Mouse (Mus musculus) limb, embryonic 14.5 days (tissue): Measurements from ENCODE around the gene Atxn7l1. TPM values are rescaled to one million over a fixed set of nuclear protein-coding genes. Genes with fewer than 3 reads are reported as not detected.

ENCODE experiments used
- ATAC-seq: fragments of 200-750 bp; cut with Nextera tagmentation; 2 replicates; pipeline ENCODE4 v1.8.0; 2017; ENCODE audit warnings: low read depth, moderate number of reproducible peaks, moderate TSS enrichment; ENCODE audit not compliant: low FRiP score
- DNase-seq: peaks from one replicate; pipeline ENCODE4 v3.0.0-alpha.2; 2015; ENCODE audit warnings: low spot score
- H3K27ac ChIP-seq: fragments of 300-500 bp; sonication (generic); replicated peaks from 2 replicates; pipeline ENCODE4 v1.5.1; 2014; ENCODE audit warnings: low read depth, mild to moderate bottlenecking, low read length, moderate library complexity, mixed read lengths
- H3K27me3 ChIP-seq: fragments of 300-500 bp; sonication (generic); 2 replicates; pipeline ENCODE4 v1.6.1; 2014; ENCODE audit warnings: low read length, mixed read lengths; ENCODE audit not compliant: control insufficient read depth, insufficient read depth
- H3K36me3 ChIP-seq: fragments of 300-500 bp; sonication (generic); 2 replicates; pipeline ENCODE4 v1.6.1; 2014; ENCODE audit warnings: mild to moderate bottlenecking, low read length, moderate library complexity, mixed read lengths; ENCODE audit not compliant: control insufficient read depth, insufficient read depth
- H3K4me1 ChIP-seq: fragments of 300-500 bp; sonication (generic); 2 replicates; pipeline ENCODE4 v1.6.1; 2014; ENCODE audit warnings: antibody characterized with exemption, low read length, mixed read lengths; ENCODE audit not compliant: control insufficient read depth, insufficient read depth
- H3K4me2 ChIP-seq: fragments of 300-500 bp; sonication (generic); replicated peaks from 2 replicates; pipeline ENCODE4 v1.6.1; 2014; ENCODE audit warnings: low read depth, mild to moderate bottlenecking, low read length, moderate library complexity; ENCODE audit not compliant: severe bottlenecking
- H3K4me3 ChIP-seq: fragments of 300-500 bp; sonication (generic); replicated peaks from 2 replicates; pipeline ENCODE4 v1.5.1; 2014; ENCODE audit warnings: low read length
- H3K9ac ChIP-seq: fragments of 300-500 bp; sonication (generic); 2 replicates; pipeline ENCODE4 v1.6.1; 2014; ENCODE audit warnings: mild to moderate bottlenecking, low read depth, low read length, moderate library complexity; ENCODE audit not compliant: severe bottlenecking
- H3K9me3 ChIP-seq: fragments of 300-500 bp; sonication (generic); 2 replicates; pipeline ENCODE4 v1.6.1; 2016; ENCODE audit warnings: low read length; ENCODE audit not compliant: control insufficient read depth
- POLR2A ChIP-seq: fragments of 200-500 bp; IDR thresholded peaks from 2 replicates; pipeline ENCODE4 v1.8.0; 2012; ENCODE audit warnings: inconsistent platforms, mild to moderate bottlenecking, moderate library complexity, borderline replicate concordance; ENCODE audit not compliant: insufficient read depth, insufficient read length; ENCODE audit errors: extremely low read depth
- WGBS: fragments of 180-500 bp; shearing (Covaris S2); extraction: QIAGEN DNeasy Blood & Tissue Kit; methylation state at CpG from one replicate; pipeline ENCODE4 v1.1.7; 2014; 5-methylcytosine and 5-hydroxymethylcytosine counted together
- polyA plus RNA-seq, 2 experiments: library from polyadenylated mRNA; depleted of rRNA in 1 of 2; stranded (reverse) in 1 of 2; unstranded in 1 of 2; fragments of >200 nt; fragmentation: Nextera tagmentation in 1 of 2; extraction: Ambion mirVana in 1 of 2; gene quantifications; 2 replicates each; pipeline versions ENCODE4 v1.2.1 to v1.2.3; 2012 to 2014

The Atxn7l1 gene
- polyA plus RNA-seq, 2 experiments, result 15.3 to 23.1 TPM

GRCm38 (mm10) chr12:33109531-33109930, 38.0 kb upstream of the Atxn7l1 start:
- H3K27me3 ChIP-seq, result no peaks in the 10 kb centered on the region
- DNase-seq (peak; percentile 14), ATAC-seq (0 out of 2 replicates have a peak, but pooled peaks have one; percentile 23)
- H3K27ac ChIP-seq, result no peak overlapping the region
- no peaks in the 10 kb centered on the region for H3K9me3 ChIP-seq
- TF ChIP-seq POLR2A, result no peak
- no peaks in the 10 kb centered on the region for H3K36me3 ChIP-seq
- no peak overlapping the region for H3K4me2 ChIP-seq
- no peak overlapping the region for H3K9ac ChIP-seq
- H3K4me3 ChIP-seq, result no peak overlapping the region
- peaks cover 16% of the 10 kb centered on the region for H3K4me1 ChIP-seq

- Histone ChIP-seq H3K4me1 (peaks cover 16% of the 10 kb centered on the region), H3K9ac (no peak overlapping the region), H3K9me3 (no peaks in the 10 kb centered on the region), H3K36me3 (no peaks in the 10 kb centered on the region), H3K4me2 (no peak overlapping the region), H3K27me3 (no peaks in the 10 kb centered on the region), H3K4me3 (no peak overlapping the region), H3K27ac (peak overlapping the region; percentile 26; the same call in 1 of the 2 replicates)
- no peak for TF ChIP-seq POLR2A
- DNase-seq (peak; percentile 85), ATAC-seq (peak; percentile 78)
- WGBS, result 19% methylated on average over 14 of the region's 14 CpGs
Observed at GRCm38 (mm10) chr12:33110894-33111471, 36.5 kb upstream of the Atxn7l1 start.

- H3K27ac ChIP-seq, result no peak overlapping the region
- no peak overlapping the region for H3K4me3 ChIP-seq
- ATAC-seq, result no peak
- H3K36me3 ChIP-seq, result no peaks in the 10 kb centered on the region
- H3K27me3 ChIP-seq, result no peaks in the 10 kb centered on the region
- no peaks in the 10 kb centered on the region for H3K9me3 ChIP-seq
- H3K9ac ChIP-seq, result no peak overlapping the region
- TF ChIP-seq POLR2A, result no peak
- no peak for DNase-seq
- no peaks in the 10 kb centered on the region for H3K4me1 ChIP-seq
- no peak overlapping the region for H3K4me2 ChIP-seq
- 35% methylated on average over 15 of the region's 15 CpGs for WGBS
Observed at GRCm38 (mm10) chr12:33118624-33119301, 28.7 kb upstream of the Atxn7l1 start.

DNA sequence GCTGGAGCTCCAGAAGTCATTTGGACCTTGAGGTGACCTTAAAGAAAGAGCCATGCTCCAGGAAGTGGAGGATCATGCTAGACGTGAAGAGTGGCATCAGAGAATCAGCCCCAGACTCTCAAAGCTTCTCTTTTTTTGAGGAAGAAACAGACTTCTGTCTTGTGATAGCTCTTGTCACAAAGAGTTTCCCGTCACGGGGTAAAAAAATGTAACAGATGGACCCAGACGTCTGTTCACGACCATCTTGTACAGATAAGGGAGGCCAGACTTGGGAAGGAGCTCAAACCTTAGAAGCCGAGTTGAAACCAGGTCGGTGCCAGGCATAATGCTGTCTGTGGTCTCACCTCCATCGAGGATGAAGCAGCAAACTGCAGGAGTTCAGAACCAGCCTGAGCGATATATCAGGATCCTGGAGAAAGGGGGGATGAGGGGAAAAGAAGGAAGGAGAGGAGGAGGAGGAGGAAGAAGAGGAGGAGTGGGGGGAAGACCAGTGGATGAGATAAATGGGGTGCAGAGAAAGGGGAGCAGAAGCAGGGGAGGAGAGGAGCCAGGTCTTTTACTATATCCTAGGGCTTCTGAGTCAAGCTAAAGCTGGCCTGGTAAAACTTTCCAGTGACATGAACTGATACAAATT, 21.8 kb upstream of the Atxn7l1 start:
- no peaks in the 10 kb centered on the region for H3K4me1 ChIP-seq
- no peak overlapping the region for H3K4me2 ChIP-seq
- no peak for TF ChIP-seq POLR2A
- 79% methylated on average over 9 of the region's 9 CpGs for WGBS
- H3K9ac ChIP-seq, result no peak overlapping the region
- ATAC-seq (no peak), DNase-seq (no peak)
- H3K27ac ChIP-seq, result no peak overlapping the region
- no peak overlapping the region for H3K4me3 ChIP-seq
- H3K27me3 ChIP-seq, result no peaks in the 10 kb centered on the region
- H3K9me3 ChIP-seq, result no peaks in the 10 kb centered on the region
- H3K36me3 ChIP-seq, result no peaks in the 10 kb centered on the region

DNA sequence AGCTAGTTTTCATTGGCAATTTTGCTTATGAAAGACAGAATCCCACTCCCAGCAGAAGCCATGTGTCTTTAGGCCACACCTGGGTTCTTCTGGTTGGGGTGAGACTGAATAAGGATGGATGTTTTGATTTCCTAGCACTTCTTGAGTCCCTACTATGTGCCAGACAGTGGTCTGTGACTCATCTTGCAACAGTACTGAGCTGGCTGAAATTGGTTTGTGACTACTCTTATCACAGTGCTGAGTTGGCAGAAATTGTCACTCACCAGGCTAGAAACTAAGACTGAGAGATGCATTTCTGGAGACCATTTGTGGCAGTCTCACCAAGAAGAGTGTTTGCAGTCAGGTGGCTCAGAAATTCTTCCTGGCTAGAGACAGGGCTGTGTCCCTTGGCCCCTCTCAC, 21.2 kb upstream of the Atxn7l1 start:
- Histone ChIP-seq H3K4me3 (no peak overlapping the region), H3K9ac (no peak overlapping the region), H3K36me3 (no peaks in the 10 kb centered on the region), H3K4me1 (no peaks in the 10 kb centered on the region), H3K27me3 (no peaks in the 10 kb centered on the region), H3K27ac (no peak overlapping the region), H3K9me3 (no peaks in the 10 kb centered on the region), H3K4me2 (no peak overlapping the region)
- no peak for ATAC-seq
- DNase-seq, result no peak
- TF ChIP-seq POLR2A, result no peak
